Mouse (Mus musculus): Measurements from ENCODE around the gene Adam10. TPM values are rescaled to one million over a fixed set of nuclear protein-coding genes. Genes with fewer than 3 reads are reported as not detected.

Gene Adam10
- 59.9 TPM for total RNA-seq (2023)

DNA sequence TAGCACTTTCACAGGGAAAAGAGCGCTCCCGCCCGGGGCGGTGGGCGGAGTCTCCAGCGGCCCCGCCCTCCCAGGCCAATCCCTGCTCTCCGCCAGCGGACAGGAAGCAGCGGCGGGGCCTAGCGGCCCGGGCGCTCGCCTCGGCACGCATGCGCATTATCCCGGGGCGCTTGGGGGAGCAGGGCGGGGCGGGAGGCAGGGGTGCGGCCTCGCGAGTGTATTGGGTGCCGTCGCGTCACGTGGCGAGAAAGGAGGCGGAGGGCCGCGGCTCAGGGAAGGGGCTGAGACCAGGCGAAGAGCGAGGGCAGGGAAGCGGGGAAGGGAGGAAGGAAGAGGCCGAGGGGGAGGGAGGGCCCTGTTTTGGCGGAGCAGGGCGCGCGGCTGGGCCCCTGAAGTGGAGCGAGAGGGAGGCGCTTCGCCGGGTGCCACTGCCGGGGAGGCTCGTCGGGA lies at the start of gene Adam10:
Adam10 (plus strand) TSS at position 316 of the 450 bp plus-strand sequence.

GRCm38 (mm10) chr9:70656130-70657007 lies 22.4 kb upstream of the Adam10 start, which contains the start of gene Gm10642:
Gm10642 (plus strand) TSS chr9:70656251.

DNA sequence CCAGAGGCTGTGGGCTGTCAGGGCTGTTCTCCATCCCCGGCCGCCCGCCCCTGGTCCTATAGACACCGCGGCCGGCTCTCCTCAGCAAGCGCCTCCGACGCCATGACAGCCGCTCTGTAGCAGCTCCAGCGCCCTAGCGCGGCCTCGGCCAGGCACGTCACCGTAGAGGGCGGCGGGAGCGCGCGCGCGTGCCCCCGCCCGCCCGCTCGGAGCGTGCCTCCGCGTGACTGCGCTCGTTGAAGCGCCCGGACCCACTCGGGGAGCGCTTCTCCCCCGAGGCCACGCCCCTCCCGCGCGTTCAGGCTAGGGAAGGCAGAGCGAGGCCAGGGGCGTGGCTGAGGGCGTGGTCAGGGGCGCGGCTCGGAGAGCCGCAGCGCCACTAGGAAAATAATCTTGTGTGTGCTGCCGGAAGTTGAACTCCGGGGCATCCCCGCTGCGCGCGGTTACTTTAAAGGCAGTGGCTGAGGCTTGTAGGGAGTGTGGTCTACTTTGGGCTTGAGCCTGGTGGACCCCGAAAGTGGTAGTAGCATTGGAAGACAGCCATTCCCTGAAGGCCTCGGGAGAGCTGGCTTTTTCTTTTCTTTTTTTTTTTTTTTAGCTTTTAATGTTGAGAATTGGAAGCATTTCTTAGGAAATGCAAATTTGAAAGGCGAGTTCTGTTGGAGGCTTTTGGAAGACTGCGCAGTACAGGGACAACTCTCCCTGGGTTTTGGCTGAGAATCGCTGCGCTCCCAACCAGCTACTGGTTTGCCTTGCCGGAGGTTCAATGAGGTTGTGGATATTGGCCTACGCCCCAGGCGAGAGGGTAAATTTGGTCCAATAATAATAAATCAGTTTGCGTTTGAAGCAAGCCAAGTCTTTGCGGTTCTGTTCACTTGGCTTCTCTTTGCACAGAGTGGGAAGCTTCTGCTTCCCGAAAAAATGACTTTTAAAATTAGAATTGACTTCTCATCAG lies 21.5 kb upstream of the Adam10 start, which contains the start of gene Mindy2:
Mindy2 (minus strand) TSS at position 162 of the 955 bp plus-strand sequence.

Other genes starting within 250 kb of the Adam10 start
- gene Rnf111, start 175.3 kb upstream of the Adam10 start, total RNA-seq (2023), result 69.0 TPM
- gene Sltm, start 136.2 kb upstream of the Adam10 start, total RNA-seq (2023), result 118 TPM
- 1.7 TPM for gene Gm10642, start 22.7 kb upstream of the Adam10 start, total RNA-seq (2023)
- 29.3 TPM for gene Mindy2, start 21.8 kb upstream of the Adam10 start, total RNA-seq (2023)